7 mouse cellular contexts compared by ENCODE assay signal in the genomic region with DNA sequence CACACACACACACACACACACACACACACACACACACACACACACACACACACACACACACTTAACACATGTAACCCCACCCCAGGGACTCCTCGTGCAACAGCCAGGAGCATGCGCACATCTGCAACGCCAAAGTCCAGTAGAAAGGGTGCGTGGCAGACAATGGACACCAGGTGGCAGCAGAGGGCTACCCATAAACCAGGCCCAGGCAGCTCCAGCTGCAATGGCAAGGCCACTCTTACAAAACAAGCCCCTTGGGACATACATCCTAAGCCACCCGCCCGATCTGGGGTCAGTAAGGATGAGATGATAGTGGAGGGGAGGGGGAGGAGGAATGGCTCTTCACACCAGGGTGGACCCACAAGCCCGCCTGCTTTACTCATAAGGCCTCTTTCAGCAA. TPM values are rescaled to one million over a fixed set of nuclear protein-coding genes. Genes with fewer than 3 reads are reported as not detected.
A peak's percentile ranks its signal among the peaks of the same experiment; 100 is the strongest.
DNase-seq lines count a peak whose midpoint lies in the region; ATAC-seq lines count a peak whose summit lies in the region.

No protein-coding gene starts in this region.

- H3K4me3 ChIP-seq in midbrain, embryonic 14.5 days (replicated peaks; ENCODE audit: low read depth, low read length), result no peak overlapping the region

- no peak overlapping the region for H3K27ac ChIP-seq in midbrain, embryonic 14.5 days (replicated peaks; ENCODE audit: low read depth, low read length)

- 3% methylated on average over 7 of the region's 7 CpGs for WGBS in midbrain, embryonic 14.5 days

- H3K9ac ChIP-seq in midbrain, embryonic 14.5 days (replicated peaks; ENCODE audit: low read length), result no peak overlapping the region

- no peaks in the 10 kb centered on the region for H3K9me3 ChIP-seq in midbrain, embryonic 14.5 days (ENCODE audit: control insufficient read depth, low read length)

- no peaks in the 10 kb centered on the region for H3K4me1 ChIP-seq in midbrain, embryonic 14.5 days (ENCODE audit: control insufficient read depth, insufficient read depth, low read length)

- H3K4me2 ChIP-seq in midbrain, embryonic 14.5 days (ENCODE audit: low read length), result peak overlapping the region; percentile 35

- intact Hi-C loops in left cerebral cortex, postnatal 4 days (cut with DNase I), result loop anchor here (2.0 kb wide), 1 partner anchor 331 kb away; no protein-coding TSS in a partner anchor

- peak; percentile 93 for DNase-seq in adrenal gland, postnatal 10 days
- peak; percentile 93 for DNase-seq in embryo, embryonic 9.5 days (ENCODE audit: extremely low spot score)
- DNase-seq in kidney, adult 11 months, result peak; percentile 90
- DNase-seq in left cerebral cortex, postnatal 4 days, result peak; percentile 87
- DNase-seq in midbrain, embryonic 14.5 days, result peak; percentile 94
- DNase-seq in spleen, adult 18-20 months, result peak; percentile 45 to 76

- ATAC-seq in granulocyte monocyte progenitor cell, adult 5-6 weeks (replicated peaks; ENCODE audit: poor library complexity, severe bottlenecking), result peak; percentile 96
- peak; percentile 63; the same call in 1 of the 2 replicates for ATAC-seq in midbrain, embryonic 14.5 days (ENCODE audit: low FRiP score, low TSS enrichment)

- H3K27me3 ChIP-seq in midbrain, embryonic 14.5 days (ENCODE audit: control insufficient read depth, insufficient read depth, low read length), result no peaks in the 10 kb centered on the region

- H3K36me3 ChIP-seq in midbrain, embryonic 14.5 days (ENCODE audit: control insufficient read depth, insufficient read depth, low read length), result no peaks in the 10 kb centered on the region

RNA-seq across cellular contexts. Expression of a gene that starts 28.2 kb away (rescaled TPM):
- total RNA-seq in adrenal gland, postnatal 10 days (2021), result not detected
- not detected in 2 replicates for total RNA-seq in granulocyte monocyte progenitor cell, adult 5-6 weeks (2014; fragmentation: Nextera tagmentation)
- 0.52 TPM in 2 replicates for total RNA-seq in granulocyte monocyte progenitor cell, adult 5-6 weeks (2017)
- not detected for total RNA-seq in left cerebral cortex, postnatal 4 days (2021)
- not detected in 2 replicates for polyA plus RNA-seq in midbrain, embryonic 14.5 days (2014; fragmentation: Nextera tagmentation; extraction: Ambion mirVana)
